In the genomic region with DNA sequence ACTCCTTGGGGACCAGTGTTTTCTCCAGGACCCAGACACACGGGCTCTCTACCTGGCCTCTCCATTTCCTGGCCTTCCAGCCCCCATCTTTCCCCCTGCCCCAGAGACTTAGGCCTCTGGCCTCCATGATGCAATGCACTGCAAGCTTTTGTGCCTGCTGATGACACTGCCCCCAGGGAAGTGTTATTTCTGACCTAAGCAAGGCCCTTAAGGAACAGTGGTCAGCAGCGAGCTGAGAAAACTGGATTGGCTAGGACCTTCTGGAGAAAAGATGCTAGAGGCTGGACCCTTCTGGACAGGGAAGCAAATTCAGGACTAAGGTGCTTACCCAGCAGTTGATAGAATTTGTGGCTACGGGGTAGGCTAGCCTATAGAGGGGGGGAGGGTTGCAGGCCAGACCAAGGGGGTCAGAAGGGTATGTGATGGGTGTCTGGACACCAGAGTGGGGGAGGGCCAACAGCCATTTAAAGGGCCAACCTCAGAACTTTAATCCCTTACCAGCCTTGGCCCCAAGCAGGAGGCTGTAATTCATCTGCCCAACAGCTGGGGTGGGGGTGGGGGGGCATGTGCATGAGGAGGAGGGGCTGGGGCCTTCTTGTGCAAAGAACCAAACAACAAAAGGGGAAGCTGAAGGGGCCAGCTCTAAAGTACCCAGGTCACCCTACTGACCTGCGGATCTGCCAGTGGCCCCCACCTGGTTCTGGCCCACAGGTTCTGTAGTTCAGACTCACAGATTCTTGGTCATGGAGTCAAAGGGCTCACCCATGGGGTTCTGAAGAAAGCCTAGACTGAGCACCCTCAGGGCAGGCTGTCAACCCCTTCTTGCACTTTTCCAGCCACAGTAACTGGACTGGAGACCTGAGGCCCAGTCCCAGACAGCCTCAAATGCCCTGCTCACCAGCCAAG, we compare ENCODE assay signal across 8 mouse cellular contexts. TPM values are rescaled to one million over a fixed set of nuclear protein-coding genes. Genes with fewer than 3 reads are reported as not detected.
DNase-seq lines count a peak whose midpoint lies in the region; ATAC-seq and TF ChIP-seq lines count a peak whose summit lies in the region.

No protein-coding gene starts in this region.

- H3K79me2 ChIP-seq in C2C12 (ENCODE audit: control insufficient read depth, insufficient read depth), result peaks cover 68% of the 10 kb centered on the region

- peaks cover 26% of the 10 kb centered on the region for H3K36me3 ChIP-seq in C2C12 (ENCODE audit: control insufficient read depth, insufficient read depth)
- peaks cover 26% of the 10 kb centered on the region for H3K36me3 ChIP-seq in embryonic facial prominence, embryonic 10.5 days (replicated peaks)
- no peaks in the 10 kb centered on the region for H3K36me3 ChIP-seq in intestine, embryonic 15.5 days
- H3K36me3 ChIP-seq in midbrain, postnatal 0 days (ENCODE audit: insufficient read depth, low read length), result 0 out of 2 replicates have a peak, but pooled peaks cover 4% of the 10 kb centered on the region

- H3K27me3 ChIP-seq in C2C12 (ENCODE audit: control insufficient read depth, insufficient read depth, insufficient read length), result no peaks in the 10 kb centered on the region
- H3K27me3 ChIP-seq in embryonic facial prominence, embryonic 10.5 days (replicated peaks; ENCODE audit: low read depth, poor library complexity, severe bottlenecking), result no peaks in the 10 kb centered on the region
- no peaks in the 10 kb centered on the region for H3K27me3 ChIP-seq in intestine, embryonic 15.5 days (replicated peaks)
- no peaks in the 10 kb centered on the region for H3K27me3 ChIP-seq in midbrain, postnatal 0 days (ENCODE audit: insufficient read depth, low read length)

- no peak for TF ChIP-seq CTCF in C2C12 (IDR thresholded peaks at IDR 0.05; ENCODE audit: control insufficient read depth, insufficient read depth, insufficient read length)
- no peak for TF ChIP-seq CTCF in midbrain, postnatal 0 days (IDR thresholded peaks at IDR 0.05)

- intact Hi-C loops in heart, postnatal 10 days (cut with DNase I), result loop anchor here (10.0 kb wide), 1 partner anchor 320 kb away; the partner anchor contains the start of gene Per1

- peak; percentile 91 for DNase-seq in heart, adult 11 months
- no peak for DNase-seq in heart, postnatal 10 days
- DNase-seq in embryonic facial prominence, embryonic 10.5 days (ENCODE audit: low spot score), result peak; percentile 67
- no peak for DNase-seq in midbrain, postnatal 0 days (ENCODE audit: low spot score)
- no peak for DNase-seq in frontal cortex, postnatal 36 days (ENCODE audit: low spot score in 2 of 2)
- no peak for DNase-seq in layer of hippocampus, adult 11-12 months (ENCODE audit: low spot score)

- H3K4me2 ChIP-seq in intestine, embryonic 15.5 days (replicated peaks), result peak overlapping the region; percentile 92
- H3K4me2 ChIP-seq in midbrain, postnatal 0 days (ENCODE audit: low read depth, low read length, poor library complexity, severe bottlenecking), result peak overlapping the region; percentile 94

- peak overlapping the region; percentile 78 for H3K4me3 ChIP-seq in C2C12 (ENCODE audit: insufficient read depth, poor library complexity, severe bottlenecking)
- H3K4me3 ChIP-seq in embryonic facial prominence, embryonic 10.5 days, result peak overlapping the region; percentile 93
- peak overlapping the region; percentile 58 for H3K4me3 ChIP-seq in intestine, embryonic 15.5 days (replicated peaks)
- peak overlapping the region; percentile 71 for H3K4me3 ChIP-seq in midbrain, postnatal 0 days (ENCODE audit: low read depth, low read length)

- H3K4me1 ChIP-seq in embryonic facial prominence, embryonic 10.5 days, result peaks cover 94% of the 10 kb centered on the region
- H3K4me1 ChIP-seq in intestine, embryonic 15.5 days (replicated peaks), result peaks cover 55% of the 10 kb centered on the region
- H3K4me1 ChIP-seq in midbrain, postnatal 0 days (ENCODE audit: insufficient read depth, low read length), result peaks cover 30% of the 10 kb centered on the region

- H3K27ac ChIP-seq in embryonic facial prominence, embryonic 10.5 days (replicated peaks), result peak overlapping the region; percentile 99
- H3K27ac ChIP-seq in intestine, embryonic 15.5 days, result peak overlapping the region; percentile 99
- peak overlapping the region; percentile 98 for H3K27ac ChIP-seq in midbrain, postnatal 0 days (ENCODE audit: low read depth, low read length)

- H3K79me3 ChIP-seq in C2C12 (ENCODE audit: low read depth), result peaks cover 30% of the 10 kb centered on the region

- no peak for ATAC-seq in intestine, embryonic 15.5 days
- no peak for ATAC-seq in midbrain, postnatal 0 days (ENCODE audit: low FRiP score)

- 8% methylated on average over 4 of the region's 4 CpGs for WGBS in embryonic facial prominence, embryonic 10.5 days
- 16% methylated on average over 4 of the region's 4 CpGs for WGBS in intestine, embryonic 15.5 days
- WGBS in midbrain, postnatal 0 days, result 13% methylated on average over 4 of the region's 4 CpGs

- H3K9me3 ChIP-seq in embryonic facial prominence, embryonic 10.5 days, result no peaks in the 10 kb centered on the region
- H3K9me3 ChIP-seq in intestine, embryonic 15.5 days, result no peaks in the 10 kb centered on the region
- no peaks in the 10 kb centered on the region for H3K9me3 ChIP-seq in midbrain, postnatal 0 days (ENCODE audit: low read length)

- peak overlapping the region; percentile 74 for H3K9ac ChIP-seq in intestine, embryonic 15.5 days
- peak overlapping the region; percentile 98 for H3K9ac ChIP-seq in midbrain, postnatal 0 days (replicated peaks; ENCODE audit: low read length, poor library complexity, severe bottlenecking)

- peak overlapping the region; percentile 90 for H3ac ChIP-seq in C2C12 (ENCODE audit: control insufficient read depth, insufficient read length, low read depth)

TF ChIP-seq in C2C12, 6 proteins besides CTCF, POLR2A, EP300 and RAD21:
- TF ChIP-seq MYOG (IDR thresholded peaks at IDR 0.05; ENCODE audit: control insufficient read depth, extremely low read depth, insufficient read length) (no peak), CEBPB (IDR thresholded peaks at IDR 0.05; ENCODE audit: low read depth) (peak; percentile 61)

RNA-seq across cellular contexts. Expression of gene Kdm6b, which starts 1.2 kb away (rescaled TPM):
- total RNA-seq in heart, postnatal 10 days (2021), result 10 to 100 TPM; 48.3 to 52.2 TPM
- 9.0 TPM for polyA plus RNA-seq in C2C12 (2012; fragmentation: generic; extraction: Trizol)
- polyA plus RNA-seq in embryonic facial prominence, embryonic 10.5 days (2016; fragmentation: Nextera tagmentation; extraction: Ambion mirVana), result 39.8 and 39.9 TPM in 2 replicates
- 23.7 and 24.3 TPM in 2 replicates for polyA plus RNA-seq in intestine, embryonic 15.5 days (2015; fragmentation: Nextera tagmentation; extraction: Ambion mirVana)
- 12.1 and 14.5 TPM in 2 replicates for total RNA-seq in midbrain, postnatal 0 days (2014; rRNA removed)
- 18.9 and 22.7 TPM in 2 replicates for polyA plus RNA-seq in midbrain, postnatal 0 days (2015; fragmentation: Nextera tagmentation; extraction: Ambion mirVana)

RNA-seq across cellular contexts. Expression of gene Tmem88, which starts 16.6 kb away (rescaled TPM):
- 10 to 100 TPM; 53.3 to 54.0 TPM for total RNA-seq in heart, postnatal 10 days (2021)
- 0.16 TPM for polyA plus RNA-seq in C2C12 (2012; fragmentation: generic; extraction: Trizol)
- polyA plus RNA-seq in embryonic facial prominence, embryonic 10.5 days (2016; fragmentation: Nextera tagmentation; extraction: Ambion mirVana), result 19.8 and 23.1 TPM in 2 replicates
- polyA plus RNA-seq in intestine, embryonic 15.5 days (2015; fragmentation: Nextera tagmentation; extraction: Ambion mirVana), result 30.7 and 32.1 TPM in 2 replicates
- 4.4 and 5.7 TPM in 2 replicates for total RNA-seq in midbrain, postnatal 0 days (2014; rRNA removed)
- polyA plus RNA-seq in midbrain, postnatal 0 days (2015; fragmentation: Nextera tagmentation; extraction: Ambion mirVana), result 5.8 and 6.3 TPM in 2 replicates

RNA-seq across cellular contexts. Expression of gene Cyb5d1, which starts 19.2 kb away (rescaled TPM):
- total RNA-seq in heart, postnatal 10 days (2021), result 10 to 100 TPM; 27.5 to 30.2 TPM
- polyA plus RNA-seq in C2C12 (2012; fragmentation: generic; extraction: Trizol), result 22.8 TPM
- 49.3 and 50.2 TPM in 2 replicates for polyA plus RNA-seq in embryonic facial prominence, embryonic 10.5 days (2016; fragmentation: Nextera tagmentation; extraction: Ambion mirVana)
- 22.7 and 24.8 TPM in 2 replicates for polyA plus RNA-seq in intestine, embryonic 15.5 days (2015; fragmentation: Nextera tagmentation; extraction: Ambion mirVana)
- 16.5 and 22.6 TPM in 2 replicates for total RNA-seq in midbrain, postnatal 0 days (2014; rRNA removed)
- 18.2 and 18.8 TPM in 2 replicates for polyA plus RNA-seq in midbrain, postnatal 0 days (2015; fragmentation: Nextera tagmentation; extraction: Ambion mirVana)

RNA-seq across cellular contexts. Expression of gene Naa38, which starts 19.4 kb away (rescaled TPM):
- total RNA-seq in heart, postnatal 10 days (2021), result 10 to 100 TPM; 94.1 to 95.0 TPM
- polyA plus RNA-seq in C2C12 (2012; fragmentation: generic; extraction: Trizol), result 229 TPM
- polyA plus RNA-seq in embryonic facial prominence, embryonic 10.5 days (2016; fragmentation: Nextera tagmentation; extraction: Ambion mirVana), result 136 and 137 TPM in 2 replicates
- polyA plus RNA-seq in intestine, embryonic 15.5 days (2015; fragmentation: Nextera tagmentation; extraction: Ambion mirVana), result 154 and 182 TPM in 2 replicates
- 32.6 and 95.9 TPM in 2 replicates for total RNA-seq in midbrain, postnatal 0 days (2014; rRNA removed)
- 120 and 147 TPM in 2 replicates for polyA plus RNA-seq in midbrain, postnatal 0 days (2015; fragmentation: Nextera tagmentation; extraction: Ambion mirVana)

RNA-seq across cellular contexts. Expression of gene Chd3, which starts 45.5 kb away (rescaled TPM):
- total RNA-seq in heart, postnatal 10 days (2021), result 10 to 100 TPM; 62.0 to 66.7 TPM
- 100 TPM for polyA plus RNA-seq in C2C12 (2012; fragmentation: generic; extraction: Trizol)
- 46.2 and 55.9 TPM in 2 replicates for polyA plus RNA-seq in embryonic facial prominence, embryonic 10.5 days (2016; fragmentation: Nextera tagmentation; extraction: Ambion mirVana)
- 39.9 and 44.1 TPM in 2 replicates for polyA plus RNA-seq in intestine, embryonic 15.5 days (2015; fragmentation: Nextera tagmentation; extraction: Ambion mirVana)
- 284 and 298 TPM in 2 replicates for total RNA-seq in midbrain, postnatal 0 days (2014; rRNA removed)
- 51.6 and 58.9 TPM in 2 replicates for polyA plus RNA-seq in midbrain, postnatal 0 days (2015; fragmentation: Nextera tagmentation; extraction: Ambion mirVana)

Comparison
In these comparisons a context has a peak if more than half of its experiments do, and no peak if none do; other contexts are left out.
1. DNase-seq: peak in heart, adult 11 months (single experiment) and embryonic facial prominence, embryonic 10.5 days (single experiment); none in heart, postnatal 10 days (0 of 2), midbrain, postnatal 0 days (single experiment), frontal cortex, postnatal 36 days (0 of 2) and layer of hippocampus, adult 11-12 months (single experiment).
2. Peak in every context shown above with its lines, with median percentiles within 50 percentile points of each other: H3K4me3 ChIP-seq and H3K27ac ChIP-seq.